Mouse (Mus musculus): ENCODE data around the gene Neu3.

- TF ChIP-seq CTCF (IDR thresholded peaks at IDR 0.05; ENCODE audit: borderline replicate concordance, control insufficient read depth, extremely low read depth, insufficient read depth, low read length, poor library complexity) (no peak), POLR2A (IDR thresholded peaks at IDR 0.05; ENCODE audit: control insufficient read depth, extremely low read depth, insufficient read depth, low read length, poor library complexity) (no peak)
Measured at GRCm38 (mm10) chr7:99794096-99794495, 34.1 kb downstream of the Neu3 start.

Data from thymus, adult 2 months (tissue).